Mouse (Mus musculus) ovary, postnatal 10 days (tissue): ENCODE results near the gene Krtap19-3.

Source experiments
- DNase-seq: peaks from one replicate; pipeline ENCODE4 v3.0.0; 2022; ENCODE audit warnings: low spot score

Gene Krtap19-3

DNA sequence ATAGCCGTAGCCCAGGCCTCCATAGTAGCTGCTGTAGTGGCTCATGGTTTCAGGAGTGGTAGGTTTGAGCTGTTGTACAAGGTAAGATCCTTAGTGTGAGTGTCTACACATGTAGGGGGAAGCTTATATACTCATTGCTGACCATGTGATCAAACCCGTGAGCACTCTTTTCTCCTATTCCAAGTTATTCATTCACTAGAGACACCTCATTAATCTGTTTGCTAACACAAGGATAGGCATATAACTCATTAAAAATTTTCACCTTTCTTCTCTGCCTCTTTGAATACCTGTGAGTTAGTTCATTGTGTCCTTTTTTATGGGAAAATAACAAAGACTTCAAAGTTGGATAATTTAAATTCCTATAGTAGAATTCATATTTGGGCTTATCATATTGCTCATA is at the start of gene Krtap19-3:
Gene Krtap19-3, minus strand, starts transcription at position 101 of the 400 bp plus-strand sequence.
- DNase-seq: no peak

DNA sequence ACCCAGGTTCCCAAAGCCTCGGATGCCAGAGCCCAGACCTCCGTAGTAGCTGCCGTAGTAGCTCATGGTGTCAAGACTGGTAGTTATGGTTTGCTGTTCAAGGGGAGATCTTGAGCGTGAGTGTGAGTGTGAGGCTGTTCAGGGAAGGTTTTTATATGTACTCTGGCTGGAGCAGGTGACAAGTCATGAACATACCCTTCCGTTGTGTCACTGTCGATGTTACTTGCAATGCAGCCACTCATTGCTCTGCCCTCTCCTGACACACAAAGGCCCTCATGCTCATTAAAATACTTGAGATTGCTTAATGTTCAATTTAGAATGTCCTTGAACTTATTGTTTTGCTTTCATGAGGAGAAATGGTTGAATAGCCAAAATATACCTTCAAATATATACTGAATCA is 18.5 kb upstream of the Krtap19-3 start, which contains the start of gene Krtap19-5:
Gene Krtap19-5, minus strand, starts transcription at position 101 of the 400 bp plus-strand sequence.
- DNase-seq: no peak

DNA sequence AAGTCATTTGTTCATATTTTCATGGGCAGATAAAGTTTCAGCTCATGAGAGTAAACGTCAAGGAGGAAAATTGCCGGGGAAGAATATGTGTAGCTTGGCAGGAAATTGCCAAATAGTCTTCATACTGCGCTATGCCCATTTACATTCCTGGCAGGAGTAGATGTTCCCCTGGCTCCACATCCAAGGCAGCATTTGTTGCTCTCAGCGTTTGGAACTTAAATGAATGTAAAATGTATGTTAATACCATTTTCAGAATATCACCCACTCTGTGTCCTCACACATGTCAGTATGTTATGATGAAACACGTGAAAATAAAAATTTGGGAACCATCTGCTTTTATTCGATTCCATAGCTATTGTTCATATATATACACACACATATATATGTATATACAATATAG is 9.0 kb upstream of the Krtap19-3 start:
- no peak for DNase-seq

DNA sequence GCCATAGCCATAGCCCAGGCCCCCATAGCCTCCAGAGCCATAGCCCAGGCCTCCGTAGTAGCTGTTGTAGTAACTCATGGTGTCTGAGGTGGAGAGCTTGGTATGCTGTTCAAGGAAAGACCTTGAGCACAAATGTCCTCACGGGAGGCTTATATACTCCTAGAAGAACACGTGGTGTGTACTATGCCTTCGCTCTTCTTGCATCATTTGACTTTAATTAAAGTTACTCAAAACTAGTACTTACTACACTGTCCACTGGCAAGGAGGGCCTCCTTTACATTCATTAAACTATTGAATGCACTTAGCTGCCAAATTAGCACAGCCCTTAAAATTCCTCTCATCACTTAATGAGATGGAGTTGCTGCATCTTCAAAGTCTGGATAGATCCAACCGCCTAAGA is 7.2 kb upstream of the Krtap19-3 start, which contains the start of gene Krtap19-4:
Gene Krtap19-4, minus strand, starts transcription at position 101 of the 400 bp plus-strand sequence.
- no peak for DNase-seq

DNA sequence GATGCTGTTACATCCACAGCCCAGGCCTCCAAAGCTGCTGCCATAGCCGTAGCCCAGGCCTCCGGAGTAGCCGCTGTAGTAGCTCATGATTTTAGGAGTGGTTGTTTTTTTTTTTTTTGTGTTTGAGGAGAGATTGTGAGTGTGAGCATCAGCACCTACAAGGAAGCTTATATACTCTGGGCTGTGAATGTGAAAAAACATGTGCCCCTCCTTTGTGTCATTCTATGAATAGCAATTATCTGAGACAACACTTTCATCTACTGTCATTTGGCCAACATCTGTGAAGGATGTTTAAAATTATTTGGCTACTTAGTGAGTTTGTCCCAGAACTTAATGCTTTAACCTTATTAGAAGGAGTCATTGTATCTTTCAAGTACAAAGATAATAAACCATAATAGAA is 3.7 kb downstream of the Krtap19-3 start, which contains the start of gene Krtap19-2:
Gene Krtap19-2, minus strand, starts transcription at position 101 of the 400 bp plus-strand sequence.
- DNase-seq: no peak

DNA sequence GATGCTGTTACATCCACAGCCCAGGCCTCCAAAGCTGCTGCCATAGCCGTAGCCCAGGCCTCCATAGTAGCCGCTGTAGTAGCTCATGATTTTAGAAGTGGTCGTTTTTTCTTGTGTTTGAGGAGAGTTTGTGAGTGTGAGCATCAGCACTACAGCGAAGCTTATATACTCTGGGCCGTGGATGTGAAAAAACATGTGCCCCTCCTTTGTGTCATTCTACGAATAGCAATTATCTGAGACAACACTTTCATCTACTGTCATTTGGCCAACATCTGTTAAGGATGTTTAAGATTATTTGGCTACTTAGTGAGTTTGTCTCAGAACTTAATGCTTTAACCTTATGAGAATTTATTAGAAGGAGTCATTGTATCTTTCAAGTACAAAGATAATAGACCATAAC is 8.5 kb downstream of the Krtap19-3 start, which contains the start of gene Krtap19-1:
Gene Krtap19-1, minus strand, starts transcription at position 101 of the 400 bp plus-strand sequence.
- no peak for DNase-seq

DNA sequence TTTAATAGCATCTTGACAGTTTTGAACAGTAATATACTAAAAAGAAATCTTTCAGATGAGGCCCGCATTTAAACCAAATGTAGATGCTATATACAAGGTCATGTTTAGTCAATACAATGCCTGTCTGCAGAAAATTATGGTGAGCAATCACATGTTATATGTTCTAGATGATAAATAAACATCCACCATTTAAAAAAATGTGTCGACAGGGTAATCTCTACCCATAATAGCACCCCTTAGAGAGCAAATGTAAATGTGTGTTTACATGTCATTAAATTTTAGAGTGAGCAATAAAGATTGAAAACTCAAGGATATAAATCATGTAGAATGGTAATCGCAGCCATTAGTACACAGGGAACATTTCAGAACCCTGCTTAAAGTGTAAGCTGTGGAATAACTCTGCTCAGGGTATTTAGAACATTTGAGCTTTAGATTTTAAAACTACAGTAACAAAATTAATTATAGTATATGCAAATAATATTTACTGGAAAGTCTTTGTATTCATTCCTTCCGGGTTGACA is 12.9 kb downstream of the Krtap19-3 start:
- no peak for DNase-seq

DNA sequence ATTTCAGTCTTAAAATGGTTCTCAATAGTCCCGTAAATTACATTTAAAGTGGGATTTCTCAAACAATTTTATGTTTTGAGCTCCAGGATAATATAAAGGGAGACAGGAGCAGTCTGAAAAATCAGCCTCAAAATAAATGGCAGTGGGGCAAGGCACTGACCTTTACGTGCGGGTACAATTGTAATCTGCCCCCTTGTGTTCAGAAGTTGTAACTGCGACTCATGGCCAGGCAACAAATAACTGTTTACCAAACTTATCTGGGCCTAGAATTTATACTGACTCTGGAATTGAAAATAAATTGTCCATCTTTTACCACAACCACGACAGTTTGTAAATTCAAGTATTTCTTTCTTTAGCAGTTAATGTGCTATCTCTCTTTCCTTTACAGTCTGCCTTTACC is 26.4 kb downstream of the Krtap19-3 start:
- DNase-seq: no peak

DNA sequence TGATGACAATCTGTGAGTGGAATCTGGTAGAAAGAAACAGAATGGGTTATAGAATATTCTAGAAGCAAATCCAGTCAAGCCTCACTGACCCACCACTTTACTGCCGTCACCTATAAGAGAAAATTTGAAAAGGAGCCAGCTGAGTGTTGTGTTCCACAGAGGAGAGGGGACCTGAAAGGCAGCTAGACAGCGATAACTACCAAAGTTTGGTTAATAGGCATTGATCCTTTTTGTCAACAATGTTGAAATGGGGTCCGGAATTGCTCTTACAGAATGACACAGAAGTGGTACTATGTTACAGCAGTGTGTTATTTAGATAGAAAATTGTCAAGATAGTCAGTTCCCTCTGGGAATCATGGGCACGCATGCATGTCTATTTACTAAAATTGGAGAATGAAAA is 29.3 kb downstream of the Krtap19-3 start:
- no peak for DNase-seq

DNA sequence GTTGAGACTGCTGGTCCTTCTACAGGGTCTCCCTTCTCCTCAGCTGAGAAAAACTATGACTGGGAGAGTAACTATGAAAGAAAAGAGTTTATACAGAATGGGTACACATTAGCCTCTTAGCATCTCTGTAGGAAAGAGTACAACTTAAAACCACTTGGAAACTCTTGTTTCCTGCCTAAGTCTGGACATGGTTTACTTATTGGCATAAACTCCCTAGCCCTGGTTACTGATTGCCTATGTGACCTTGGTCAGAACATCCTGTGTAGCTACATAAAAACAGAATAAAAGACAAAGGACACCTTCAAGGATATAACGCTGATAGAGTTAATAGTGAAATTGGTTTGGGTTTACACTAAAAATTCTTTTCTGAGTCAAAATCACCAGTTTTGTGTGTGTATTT is 30.5 kb downstream of the Krtap19-3 start:
- DNase-seq: no peak
